Mouse (Mus musculus) c-Kit-positive CD71-positive TER-119-negative erythroid progenitor cells, embryonic 14.5 days (primary cell): Measurements from ENCODE around the gene Mapkapk3.

Experiments used
- DNase-seq: peaks from one replicate; pipeline ENCODE4 v3.0.0-alpha.2; 2013; ENCODE audit warnings: low read depth

The Mapkapk3 gene

GRCm38 (mm10) chr9:107289211-107290076 is at the start of gene Mapkapk3:
Gene Mapkapk3, minus strand, starts transcription at chr9:107289877.
- no peak for DNase-seq

- peak; percentile 70 for DNase-seq
These were observed 48.7 kb upstream of the Mapkapk3 start, which contains the start of gene Hemk1 for GRCm38 (mm10) chr9:107338172-107338883. Gene Hemk1, minus strand, starts transcription at chr9:107338350.

GRCm38 (mm10) chr9:107336386-107336785 is 46.7 kb upstream of the Mapkapk3 start:
- DNase-seq = no peak

- DNase-seq = peak; percentile 71
These were observed 46.2 kb upstream of the Mapkapk3 start for GRCm38 (mm10) chr9:107335909-107336308.

DNA sequence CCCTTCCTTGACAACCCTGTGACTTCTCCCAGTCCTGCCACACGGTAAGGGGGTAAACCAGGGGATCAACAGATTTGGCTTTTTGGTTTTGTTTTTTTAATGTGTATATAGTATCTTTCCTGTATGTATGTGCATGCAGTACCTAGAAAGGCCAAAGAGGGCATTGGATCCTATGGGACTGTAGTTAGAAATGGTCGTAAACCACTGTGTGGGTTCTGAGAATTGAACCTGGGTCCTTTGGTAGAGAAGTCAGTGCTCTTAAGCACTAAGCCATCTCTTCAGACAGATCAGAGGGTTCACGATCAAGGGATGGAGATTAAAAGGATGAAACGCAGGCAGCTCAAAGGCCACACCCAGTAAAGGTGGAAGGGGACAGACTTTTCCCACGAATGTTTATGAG is 45.4 kb upstream of the Mapkapk3 start:
- DNase-seq = no peak

GRCm38 (mm10) chr9:107334356-107334755 is 44.7 kb upstream of the Mapkapk3 start:
- DNase-seq = no peak

- DNase-seq = no peak
These were observed 44.0 kb upstream of the Mapkapk3 start for GRCm38 (mm10) chr9:107333686-107334085.

DNA sequence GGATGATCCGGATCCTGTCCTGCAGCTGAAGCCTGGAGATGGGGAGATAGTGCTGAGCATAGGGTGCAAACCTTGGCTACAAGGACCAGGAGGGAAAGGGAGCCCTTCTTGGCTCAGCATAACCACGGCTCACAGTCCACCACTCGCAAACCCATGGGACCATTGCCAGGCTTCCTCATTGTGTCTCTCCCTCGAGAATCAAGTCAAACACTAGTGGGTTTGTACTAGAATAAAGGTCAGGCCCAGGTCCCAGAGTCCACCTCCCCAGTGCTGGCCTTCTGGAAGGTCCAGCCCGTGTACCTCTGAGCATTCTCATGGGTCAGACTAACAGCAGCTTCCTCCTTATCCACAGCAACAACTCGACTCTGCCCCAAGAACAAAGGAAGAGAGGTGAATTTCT is 41.1 kb upstream of the Mapkapk3 start:
- DNase-seq = no peak

GRCm38 (mm10) chr9:107327879-107328620 is 38.4 kb upstream of the Mapkapk3 start:
- DNase-seq = no peak

- DNase-seq = no peak
These were observed 36.2 kb upstream of the Mapkapk3 start for GRCm38 (mm10) chr9:107325904-107326303.

DNA sequence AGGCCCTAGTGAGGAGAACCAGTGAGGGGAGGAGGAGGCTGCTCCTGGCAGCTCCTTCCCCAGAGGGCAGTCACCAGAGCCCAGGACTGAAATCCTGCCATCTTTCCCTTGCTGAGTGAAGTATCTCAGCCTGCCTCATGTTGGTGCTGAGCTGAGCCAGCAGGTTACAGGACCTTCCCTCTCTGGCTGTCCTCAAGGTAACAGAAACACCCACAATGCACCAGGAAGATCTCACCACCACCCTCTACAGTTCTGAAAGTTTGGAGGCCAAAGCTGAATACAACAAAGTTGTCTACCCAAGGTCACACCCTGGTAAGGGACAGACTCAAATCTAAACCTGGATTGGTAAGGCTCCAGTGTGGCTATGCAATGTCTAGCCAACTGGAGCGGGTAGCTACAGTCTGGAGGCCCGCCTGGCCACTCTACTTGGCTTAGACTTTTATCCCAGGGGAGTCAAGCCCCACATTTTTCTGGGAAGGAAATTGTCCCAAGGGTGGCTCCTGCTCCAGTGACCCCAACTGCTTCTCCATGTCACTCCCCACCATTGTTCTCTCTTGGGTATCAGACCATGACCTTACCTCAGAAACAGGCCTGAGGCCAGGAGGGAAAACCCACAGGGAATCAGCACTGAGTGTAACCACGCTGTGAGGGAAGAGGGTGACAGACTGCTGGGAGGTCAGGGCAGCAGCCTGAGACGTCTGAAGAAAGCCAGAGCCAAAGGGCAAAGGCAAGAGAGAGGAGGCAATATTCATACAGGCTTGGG is 35.3 kb upstream of the Mapkapk3 start:
- no peak for DNase-seq

GRCm38 (mm10) chr9:107323558-107323957 is 33.9 kb upstream of the Mapkapk3 start:
- DNase-seq = no peak

- no peak for DNase-seq
These were observed 32.9 kb upstream of the Mapkapk3 start for GRCm38 (mm10) chr9:107322461-107323050.

DNA sequence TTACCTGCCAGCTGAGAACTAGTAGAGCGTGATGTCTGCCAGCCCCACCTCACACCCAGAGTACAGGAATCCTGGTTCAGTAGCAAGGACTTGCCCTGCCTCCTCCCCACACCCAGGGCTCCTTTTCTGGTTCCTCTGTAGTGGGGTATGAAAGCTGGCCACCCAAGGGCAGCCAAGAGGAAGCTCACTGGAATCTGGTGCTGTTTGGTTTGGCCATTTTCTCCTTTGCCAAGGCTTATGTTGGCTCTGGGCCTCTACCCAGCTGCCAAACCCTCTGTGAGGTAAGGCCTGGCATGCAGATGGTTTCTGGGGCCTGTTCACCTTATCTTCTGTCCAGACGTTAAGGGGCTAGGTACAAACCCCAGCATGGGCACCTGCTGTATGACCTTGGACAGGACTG is 26.1 kb upstream of the Mapkapk3 start:
- DNase-seq = no peak

- no peak for DNase-seq
These were observed 24.2 kb upstream of the Mapkapk3 start for GRCm38 (mm10) chr9:107313926-107314325.

GRCm38 (mm10) chr9:107312811-107313584 is 23.3 kb upstream of the Mapkapk3 start:
- peak; percentile 89 for DNase-seq

DNA sequence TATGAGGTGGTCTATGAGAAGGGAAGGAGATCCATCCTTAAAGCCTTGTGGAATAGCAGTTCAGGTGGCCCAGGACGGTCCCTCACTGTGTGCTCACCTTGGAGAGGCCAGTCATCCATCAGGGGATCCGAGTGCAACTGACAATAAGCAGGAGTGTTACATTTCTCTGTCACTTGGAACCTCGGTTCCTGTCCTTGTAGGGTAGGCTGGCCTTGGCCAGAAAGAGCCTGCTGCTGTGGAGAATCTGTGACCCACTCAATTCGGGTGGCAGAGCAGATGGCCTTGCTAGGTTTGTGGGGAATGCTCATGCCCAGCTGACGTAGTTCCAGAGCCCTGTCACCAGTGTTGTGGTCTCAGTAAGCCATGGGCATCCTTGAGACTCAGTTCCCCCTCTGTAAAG is 19.9 kb upstream of the Mapkapk3 start:
- no peak for DNase-seq

GRCm38 (mm10) chr9:107309171-107309570 is 19.5 kb upstream of the Mapkapk3 start:
- no peak for DNase-seq

DNA sequence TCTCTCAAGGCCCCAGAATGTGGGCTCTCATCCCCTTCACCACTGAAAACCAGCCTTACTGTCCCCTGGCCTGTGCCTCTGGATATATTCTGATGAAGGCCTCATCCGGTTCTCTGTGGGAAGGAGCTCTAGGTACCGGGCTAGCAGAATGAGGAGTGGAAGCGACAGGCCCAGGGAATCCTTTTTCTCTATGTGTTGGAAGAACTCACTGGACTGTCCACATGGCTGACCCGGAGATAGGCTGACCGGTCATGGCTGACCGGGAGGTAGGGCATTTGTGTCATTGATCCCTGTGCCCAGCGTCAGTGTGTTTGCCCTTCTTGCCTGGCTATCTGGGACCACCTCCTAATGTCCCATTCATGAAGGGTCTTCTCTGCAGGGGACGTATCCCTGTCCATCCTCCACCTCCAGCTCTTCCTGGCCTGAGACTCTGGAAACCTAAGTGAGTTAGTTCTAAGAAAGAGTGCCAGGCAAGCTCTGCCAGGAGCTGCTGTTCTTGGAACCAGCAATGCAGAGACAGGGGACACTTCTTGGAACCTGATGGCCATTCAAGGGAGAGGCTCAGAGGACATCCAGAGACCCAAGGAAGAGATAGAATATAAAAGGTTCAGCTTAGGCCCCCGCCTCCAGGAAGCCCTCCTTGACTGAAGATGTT is 18.8 kb upstream of the Mapkapk3 start:
- no peak for DNase-seq

DNA sequence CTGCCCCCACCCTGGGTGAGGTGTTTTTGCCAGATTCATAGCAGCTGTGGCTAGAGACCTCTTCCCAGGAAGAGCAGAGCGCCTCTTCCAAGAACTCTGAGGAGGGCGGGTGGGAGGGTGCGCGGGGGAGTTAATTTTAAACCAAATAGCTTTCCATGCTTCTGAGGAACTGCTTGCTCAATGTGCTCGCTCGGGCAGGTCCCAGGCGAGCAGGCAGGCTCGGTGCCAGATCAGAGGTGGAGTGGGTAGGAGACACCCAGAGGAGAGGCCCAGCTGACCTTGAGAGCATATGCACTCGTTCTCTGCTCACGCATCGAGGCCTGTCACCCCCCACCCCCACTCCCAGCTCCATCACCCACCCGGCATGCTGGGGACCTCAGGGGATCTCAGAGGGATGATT is 18.2 kb upstream of the Mapkapk3 start:
- no peak for DNase-seq
